Mouse (Mus musculus) WW6 (cell line): ENCODE measurements around the gene Arg1.

Experiments
- DNase-seq: peaks from one replicate; pipeline ENCODE4 v3.0.0-alpha.2; 2013; ENCODE audit warnings: low read depth, low spot score

Arg1 gene

DNA sequence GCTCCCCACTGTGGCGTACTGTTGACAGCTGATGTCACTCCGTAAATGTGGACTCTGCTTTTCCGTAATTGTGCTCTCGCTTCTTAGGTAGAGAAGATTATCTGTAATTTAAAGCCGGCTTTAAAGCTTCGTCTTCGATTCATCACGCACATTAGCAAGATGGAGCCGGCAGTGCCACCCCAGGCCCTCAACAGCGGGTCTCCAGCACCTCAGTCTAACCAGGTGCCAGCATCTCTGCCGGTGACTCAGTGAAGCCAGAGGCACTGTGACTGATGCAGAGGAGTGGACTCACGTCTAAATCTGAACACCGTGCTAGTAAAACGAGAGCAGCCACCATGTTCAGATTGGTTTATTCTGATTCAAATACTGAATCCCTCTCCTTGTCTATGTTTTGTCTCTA is 14.7 kb downstream of the Arg1 start:
- DNase-seq: no peak

DNA sequence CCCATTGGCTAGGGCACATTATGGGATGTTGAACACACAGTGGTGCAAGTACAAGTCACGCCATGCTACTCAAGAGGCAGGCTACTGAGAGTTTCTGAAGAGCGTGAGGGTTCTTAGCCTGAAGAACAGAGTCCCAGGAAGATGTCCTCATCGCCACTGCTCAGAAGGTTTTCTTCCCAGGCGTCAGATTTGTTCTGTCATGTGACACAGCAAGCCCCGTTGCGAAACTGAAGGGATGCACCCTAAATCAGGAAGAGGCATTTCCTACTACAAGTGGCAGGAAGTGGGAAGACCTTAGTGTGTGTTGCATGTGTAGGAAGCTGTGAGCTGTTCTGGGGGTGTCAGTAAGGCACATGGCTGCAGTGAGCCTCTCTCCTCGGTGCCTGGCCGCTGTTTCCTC is 16.1 kb downstream of the Arg1 start:
- DNase-seq: no peak

DNA sequence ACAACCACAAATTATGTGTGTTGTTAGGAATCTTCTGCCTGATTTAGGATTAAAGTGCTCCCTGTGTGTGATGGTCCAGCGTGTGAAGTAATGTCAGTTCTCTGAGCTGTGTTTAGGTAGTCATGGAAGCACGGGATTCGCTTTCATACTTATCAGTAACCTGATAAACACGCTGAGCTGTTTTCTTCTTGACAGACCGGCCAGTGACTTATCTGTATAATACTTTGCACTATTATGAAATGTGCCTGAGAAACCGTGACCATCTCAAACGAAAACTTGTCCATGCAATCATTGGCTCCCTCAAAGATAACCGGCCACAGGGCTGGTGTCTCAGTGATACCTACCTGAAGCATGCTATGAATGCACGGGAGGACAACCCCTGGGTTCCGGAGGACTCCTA is 21.7 kb downstream of the Arg1 start:
- DNase-seq: no peak

DNA sequence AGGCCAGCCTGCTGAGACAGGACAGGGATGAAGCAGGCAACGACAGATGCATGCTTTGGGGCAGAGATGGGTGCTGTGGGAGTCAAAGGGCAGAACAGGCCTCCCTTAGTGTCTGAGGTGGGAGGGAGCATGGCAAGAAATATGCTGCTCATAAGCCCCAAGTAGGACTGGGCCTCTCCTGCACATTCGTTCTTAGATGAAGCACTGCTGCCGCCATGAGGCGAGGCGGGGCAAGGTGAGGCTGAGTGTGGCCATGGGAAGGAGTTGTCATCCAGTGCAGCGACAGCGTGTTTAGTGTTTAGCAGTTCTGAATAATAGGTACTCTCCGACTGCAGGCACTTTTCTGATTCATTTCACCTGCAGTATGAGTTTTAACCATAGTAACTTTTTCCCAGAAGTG is 31.4 kb downstream of the Arg1 start:
- no peak for DNase-seq

DNA sequence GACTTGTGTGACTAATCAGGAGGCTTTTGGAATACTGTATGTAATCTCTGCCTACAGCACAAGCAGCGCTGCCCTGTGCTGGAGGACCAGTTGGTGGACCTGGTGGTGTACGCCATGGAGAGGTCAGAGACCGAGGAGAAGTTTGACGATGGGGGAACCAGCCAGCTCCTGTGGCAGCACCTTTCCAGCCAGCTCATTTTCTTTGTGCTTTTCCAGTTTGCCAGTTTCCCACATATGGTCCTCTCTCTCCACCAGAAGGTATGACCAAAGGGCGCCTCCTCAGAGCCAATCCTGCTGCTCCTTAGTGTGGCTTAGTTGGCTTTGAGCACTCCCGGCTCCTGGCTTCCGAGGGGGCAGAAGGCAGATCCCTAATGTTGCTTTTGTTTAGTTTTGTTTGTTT is 38.9 kb downstream of the Arg1 start:
- no peak for DNase-seq

DNA sequence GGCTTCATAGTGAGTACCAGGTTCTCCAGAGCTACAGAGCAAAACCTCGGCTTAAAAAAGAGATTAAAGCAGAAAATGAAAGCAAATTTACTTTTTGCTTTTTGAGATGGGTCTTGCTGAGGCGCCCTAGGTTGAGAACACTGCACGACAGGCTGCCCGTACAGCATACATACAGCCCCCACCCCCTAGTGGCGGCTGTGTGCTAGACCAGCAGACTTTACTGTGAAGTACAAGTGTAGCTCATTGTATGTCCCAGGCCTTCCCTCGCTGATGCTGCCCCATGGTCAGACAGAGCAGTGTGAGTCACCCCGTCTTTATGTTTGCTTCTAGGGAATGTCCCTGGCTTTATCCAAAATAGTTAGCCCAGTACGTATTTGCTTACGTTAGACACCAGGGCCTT is 41.3 kb downstream of the Arg1 start:
- DNase-seq: no peak

DNA sequence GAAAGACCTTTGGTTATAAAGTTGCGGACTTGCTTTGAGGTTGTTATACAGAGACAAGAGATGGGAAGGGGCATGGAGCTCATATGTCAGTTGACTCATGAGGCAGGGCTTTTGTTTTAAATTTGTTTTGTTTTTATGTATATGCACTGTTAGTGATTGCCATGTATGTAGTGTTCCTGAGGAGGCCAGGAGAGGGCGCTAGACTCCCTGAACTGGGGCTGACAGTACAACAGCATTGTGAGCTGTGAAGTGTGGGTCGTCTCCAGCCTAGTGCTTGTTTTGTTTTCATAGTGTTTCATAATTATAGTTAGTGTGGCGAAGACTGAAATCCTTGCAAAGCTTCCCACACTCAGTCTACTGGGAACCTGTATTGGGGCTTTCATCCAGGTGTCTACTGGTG is 53.7 kb downstream of the Arg1 start:
- DNase-seq: no peak

DNA sequence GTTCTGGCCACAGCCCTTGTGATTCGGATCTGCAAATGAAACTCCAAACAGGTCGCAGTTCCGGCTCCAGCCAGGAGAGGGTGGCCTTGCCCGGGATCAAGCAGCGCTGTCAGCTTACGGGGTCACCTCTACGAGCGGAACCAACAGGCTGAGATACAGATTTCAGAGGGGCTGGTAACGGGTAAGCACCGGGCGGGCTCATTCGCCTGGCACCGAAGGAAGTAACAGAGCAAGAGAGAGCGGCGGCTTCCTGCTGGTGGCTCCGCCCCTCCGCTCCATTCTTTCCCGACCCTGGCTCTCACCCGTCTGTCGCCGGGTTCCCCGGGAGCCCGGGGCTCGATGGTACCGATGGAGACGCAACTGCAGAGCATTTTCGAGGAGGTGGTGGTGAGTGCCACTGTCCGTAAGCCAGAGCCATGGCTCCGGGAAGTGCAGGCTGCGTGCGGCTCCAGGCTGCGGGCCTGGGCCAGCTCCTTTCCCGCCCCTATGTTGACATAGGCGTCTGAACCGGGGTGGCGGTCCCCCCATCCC is 57.5 kb downstream of the Arg1 start, which contains the start of gene Med23:
TSS of gene Med23 (plus strand) at position 227 of the 531 bp plus-strand sequence.
- peak; percentile 94 for DNase-seq
